Mouse (Mus musculus): ENCODE measurements around the gene Zfy2.

Zfy2 gene

GRCm38 (mm10) chrY:2170309-2170708 is at the start of gene Zfy2:
Zfy2 (minus strand) TSS chrY:2170409.
- WGBS = 64% methylated on average over 2 of the region's 2 CpGs
